Mouse (Mus musculus) adrenal gland (tissue): ENCODE results near the gene D730048I06Rik.
"Not testable (repeated sequence)": the region's sequence is repeated elsewhere in the genome, so short reads cannot be mapped to it uniquely, and the experiment has no call there.

Source experiments
- intact Hi-C: fragments of 180-260 bp; cut with DNase I; formaldehyde crosslinking; loops from one replicate; pipeline ENCODE4 v1.15.1; 2025
- long read RNA-seq, 2 experiments: library from polyadenylated mRNA; unstranded; transcript quantifications; one replicate each; pipeline ENCODE4 v2.0.0; 2020; ENCODE audit warnings: borderline replicate concordance in 1 of 2; ENCODE audit not compliant: insufficient replicate concordance in 1 of 2

D730048I06Rik gene
- long read RNA-seq, experiment 1 = 0 reads
- long read RNA-seq, experiment 2 = 0 reads

DNA sequence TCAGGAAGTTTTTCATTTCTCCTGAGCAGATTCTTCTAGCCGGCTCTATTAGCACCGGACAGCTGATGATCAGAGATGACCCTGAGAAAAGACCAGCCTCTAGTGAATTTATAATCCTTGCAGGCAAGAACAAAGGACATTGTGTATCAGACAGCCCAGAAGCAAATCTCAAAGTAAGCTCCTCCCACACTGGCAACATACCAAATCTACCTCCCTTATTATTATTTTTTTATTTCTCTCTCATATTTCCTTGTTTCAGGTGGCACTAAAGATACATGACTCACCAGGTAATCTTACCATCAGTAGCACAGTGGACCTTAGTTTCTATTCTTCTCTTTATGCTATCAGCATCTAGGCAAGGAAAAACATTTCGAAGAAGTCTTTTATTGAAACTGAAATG is at the start of gene D730048I06Rik, which contains the start of gene Gm27235:
D730048I06Rik (minus strand) TSS at position 112 of the 400 bp plus-strand sequence.
Gm27235 (minus strand) TSS at position 101 of the 400 bp plus-strand sequence.
- intact Hi-C loops = no loop called here

DNA sequence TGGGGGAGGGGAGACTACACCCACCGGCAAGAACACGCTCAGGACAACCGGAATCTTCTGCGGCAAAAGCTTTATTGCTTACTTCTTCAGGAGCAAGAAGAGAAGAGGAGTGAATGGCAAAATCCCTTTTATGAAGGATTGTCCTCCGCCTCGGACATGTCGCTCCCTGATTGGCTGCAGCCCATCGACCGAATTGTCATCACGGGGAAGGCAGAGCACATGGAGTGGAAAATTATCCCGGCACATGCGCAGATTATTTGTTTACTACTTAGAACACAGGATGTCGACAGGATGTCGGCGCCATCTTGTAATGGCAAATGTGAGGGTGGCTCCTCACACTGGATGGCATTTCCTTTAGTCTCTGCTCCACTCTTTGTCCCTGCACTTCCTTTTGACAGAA is 28.0 kb upstream of the D730048I06Rik start:
- intact Hi-C loops = not testable (repeated sequence)

- intact Hi-C loops = no loop called here
Measured at GRCm38 (mm10) chr9:35798146-35798545, 8.2 kb upstream of the D730048I06Rik start.

GRCm38 (mm10) chr9:35778009-35778408 is 11.9 kb downstream of the D730048I06Rik start, which contains the start of gene Gm17727:
TSS of gene Gm17727 (minus strand) at chr9:35778109.
- intact Hi-C loops = no loop called here

- intact Hi-C loops = no loop called here
Measured at GRCm38 (mm10) chr9:35756843-35757242, 33.1 kb downstream of the D730048I06Rik start.

DNA sequence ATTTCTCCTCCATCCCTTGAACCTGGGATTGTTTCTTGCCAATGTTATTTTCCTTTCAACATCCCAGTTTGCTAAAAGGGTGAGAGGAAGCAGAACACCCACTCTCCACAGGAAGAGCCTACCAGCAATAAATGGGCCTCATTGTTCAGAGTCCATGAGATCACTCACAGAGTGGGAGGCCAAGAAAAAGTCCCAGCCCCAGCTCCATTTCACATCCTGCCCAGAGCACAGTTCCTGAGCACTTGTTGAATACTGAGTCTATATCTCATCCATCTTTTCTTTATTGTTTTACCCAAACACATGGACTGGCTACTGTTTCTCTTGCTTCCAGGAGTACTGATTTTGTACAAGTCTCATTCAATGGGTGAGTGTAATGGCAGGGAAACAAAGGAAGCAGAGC is 49.2 kb downstream of the D730048I06Rik start, which contains the start of gene Gm17677:
Gm17677 (plus strand) TSS at position 301 of the 400 bp plus-strand sequence.
- intact Hi-C loops = no loop called here
